Mouse (Mus musculus) ovary, postnatal 36 days (tissue): ENCODE data around the gene Nf1.
"Not testable (repeated sequence)": the region's sequence is repeated elsewhere in the genome, so short reads cannot be mapped to it uniquely, and the experiment has no call there.

Source experiments
- DNase-seq: peaks from one replicate; pipeline ENCODE4 v3.0.0; 2022; ENCODE audit warnings: low spot score, mixed read lengths

The Nf1 gene

DNA sequence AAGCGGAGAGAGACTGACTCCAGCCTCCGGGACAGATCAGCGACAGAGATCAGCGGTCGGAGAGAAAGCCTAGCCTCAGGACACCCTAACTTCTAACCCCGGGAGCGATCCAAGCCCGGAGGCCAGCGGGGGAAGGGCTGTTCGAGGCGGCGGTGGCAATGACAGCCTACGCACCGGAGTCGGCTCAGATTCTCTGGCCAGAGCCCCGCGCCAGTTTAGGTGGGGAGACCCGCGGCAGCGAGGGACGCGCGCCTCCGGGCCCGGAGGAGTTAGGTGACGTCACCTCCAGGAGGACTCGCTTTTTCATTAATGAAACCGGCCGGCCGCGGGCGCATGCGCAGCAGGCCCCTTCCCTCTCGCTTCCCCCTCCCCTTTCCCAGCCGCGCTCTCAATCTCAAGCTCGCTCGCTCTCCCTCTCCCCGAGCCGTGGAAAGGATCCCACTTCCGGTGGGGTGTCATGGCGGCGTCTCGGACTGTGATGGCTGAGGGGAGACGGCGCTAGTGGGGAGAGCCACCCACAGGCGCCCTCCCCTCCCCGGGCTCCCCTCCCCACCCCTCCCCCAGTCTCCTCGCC, at the start of gene Nf1:
Gene Nf1, plus strand, starts transcription at position 460 of the 574 bp plus-strand sequence.
- DNase-seq = peak; percentile 96

DNA sequence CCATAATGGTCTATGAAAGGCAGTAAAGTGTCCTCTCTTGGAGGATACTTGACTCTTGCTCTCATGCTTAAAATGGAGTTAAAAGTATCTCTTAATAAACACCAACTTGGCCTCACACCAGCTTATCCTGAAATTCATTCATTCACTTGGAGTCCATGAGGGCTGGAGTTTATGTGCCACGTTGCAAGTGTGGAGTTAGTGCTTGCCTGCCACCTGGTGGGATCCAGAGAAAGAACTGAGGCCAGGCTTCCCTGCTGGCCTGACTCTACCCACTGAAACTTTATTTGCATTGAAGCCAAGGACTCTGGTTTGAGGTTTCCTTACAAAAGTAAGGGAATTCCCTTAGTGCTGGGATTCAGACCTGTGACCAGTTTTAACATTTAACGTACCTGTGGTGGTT, 49.0 kb upstream of the Nf1 start:
- DNase-seq = peak; percentile 46

DNA sequence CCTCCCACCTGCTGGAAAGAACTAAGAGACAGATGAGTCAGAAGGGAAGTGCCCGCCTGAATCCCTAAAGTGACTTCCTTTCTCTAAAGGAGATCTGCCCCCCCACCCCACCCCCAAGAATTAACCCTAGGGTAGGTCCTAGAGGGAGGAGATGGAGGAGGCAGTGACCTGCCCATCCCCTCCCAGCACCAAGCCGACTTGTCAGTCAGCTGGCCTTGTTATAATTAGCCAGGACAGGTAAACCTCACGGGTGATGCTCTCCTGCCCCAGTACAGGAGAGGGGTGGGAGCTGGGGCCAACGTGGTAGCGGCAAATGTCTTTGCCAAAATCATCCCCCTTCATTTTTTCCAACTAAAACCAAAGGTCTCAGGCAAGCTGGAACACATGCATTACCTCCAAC, 47.8 kb upstream of the Nf1 start:
- no peak for DNase-seq

DNA sequence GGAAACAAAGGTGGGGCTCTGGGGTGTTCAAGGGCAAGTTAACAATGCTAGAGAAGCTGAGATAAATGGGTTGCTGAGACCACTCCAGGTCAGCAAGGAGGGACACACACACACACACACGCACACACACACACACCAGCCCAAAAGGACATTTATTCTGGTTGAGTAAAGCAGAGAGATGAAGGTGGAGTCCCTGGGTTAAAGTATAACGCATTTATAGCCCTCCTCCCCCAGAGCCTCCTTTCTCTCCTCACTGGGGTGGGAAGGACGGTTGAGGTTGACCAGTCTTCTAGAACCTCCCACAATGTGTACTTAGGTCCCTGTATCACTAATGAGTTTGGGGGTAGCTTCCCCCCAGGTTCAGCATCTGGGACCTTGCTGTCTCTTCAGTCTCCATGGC, 47.4 kb upstream of the Nf1 start:
- DNase-seq = no peak

DNA sequence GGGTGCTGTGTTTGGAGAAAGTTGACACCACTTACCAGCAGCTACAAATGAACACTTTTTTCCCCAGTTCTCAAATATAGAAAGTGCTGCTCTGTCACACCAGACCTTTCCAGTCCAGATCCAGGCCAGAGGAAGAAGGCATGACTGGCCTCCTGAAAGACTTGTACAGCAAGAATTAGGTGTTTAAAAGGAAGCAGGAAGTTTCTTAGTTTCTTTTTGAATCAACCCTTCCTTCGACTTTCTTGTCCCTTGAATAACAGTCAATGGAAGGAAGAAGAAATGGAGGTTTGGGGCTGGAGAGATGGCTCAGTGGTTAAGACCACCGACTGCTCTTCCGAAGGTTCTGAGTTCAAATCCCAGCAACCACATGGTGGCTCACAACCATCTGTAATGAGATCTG, 46.5 kb upstream of the Nf1 start:
- no peak for DNase-seq

DNA sequence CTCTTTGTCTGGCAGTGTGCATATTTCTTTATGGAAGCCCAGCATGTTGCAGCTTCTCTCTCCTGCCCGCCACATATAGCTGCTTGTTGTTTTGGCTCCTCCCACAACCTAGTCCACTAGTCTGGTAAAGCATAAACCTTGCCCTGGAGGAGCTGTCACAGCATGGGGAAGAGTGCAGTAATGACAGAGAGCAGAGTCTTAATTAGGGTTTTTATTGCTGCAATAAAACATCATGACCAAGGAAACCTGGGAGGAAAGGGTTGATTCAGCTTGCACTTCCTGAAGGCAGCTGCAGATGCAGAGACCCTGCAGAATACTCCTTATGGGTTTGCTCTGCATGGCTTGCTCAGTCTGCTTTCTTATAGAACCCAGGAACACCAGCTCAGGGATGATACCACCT, 45.5 kb upstream of the Nf1 start:
- no peak for DNase-seq

DNA sequence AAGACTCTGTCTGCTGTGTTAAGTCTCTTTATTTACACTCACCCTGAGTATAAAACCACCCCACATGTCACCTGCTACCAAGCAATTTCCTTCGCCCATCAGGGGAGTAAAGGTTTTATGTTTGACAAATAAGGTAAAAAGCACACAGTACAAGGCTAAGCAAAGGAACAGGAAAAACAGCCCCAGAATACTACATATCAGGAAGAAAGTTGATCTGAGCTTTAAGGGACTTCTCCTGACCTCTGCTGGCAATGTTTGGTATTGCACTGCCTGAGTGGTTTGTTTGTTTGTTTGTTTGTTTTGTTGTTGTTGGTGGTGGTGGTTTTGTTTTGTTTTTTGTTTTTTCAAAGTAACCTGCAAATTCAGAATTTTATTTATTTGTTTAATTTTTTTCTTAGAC, 43.3 kb upstream of the Nf1 start:
- DNase-seq = no peak

DNA sequence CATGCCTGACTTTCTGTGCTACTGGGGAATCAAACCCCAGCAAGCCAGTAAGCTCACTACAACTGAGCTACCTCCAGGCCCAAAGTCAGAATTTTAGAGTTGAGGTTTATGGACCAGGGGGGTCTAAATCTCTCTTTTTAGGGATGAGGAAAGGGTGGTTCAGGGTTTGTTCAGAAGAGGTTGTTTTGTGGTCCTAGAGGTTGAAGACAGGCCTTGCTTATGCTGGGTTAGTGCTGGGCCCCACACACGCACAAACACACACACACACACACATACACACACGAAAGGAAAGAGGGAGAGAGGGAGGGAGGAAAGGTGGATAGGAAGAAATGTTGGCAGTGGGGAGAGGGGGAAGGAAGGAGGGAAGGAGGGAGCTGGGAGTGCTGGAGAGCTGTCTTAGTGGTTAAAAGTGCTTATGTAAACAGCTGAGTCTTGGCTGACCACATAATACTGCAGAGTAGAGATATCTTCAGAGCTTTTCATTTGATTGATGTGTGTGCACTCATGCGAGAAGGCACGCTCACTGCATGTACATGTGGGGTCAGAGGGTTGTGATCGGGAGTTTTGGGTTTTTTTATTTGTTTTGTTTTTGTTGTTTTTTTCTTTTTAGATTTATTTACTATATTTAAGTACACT, 42.5 kb upstream of the Nf1 start, which contains the start of gene Gm9964:
Gene Gm9964, minus strand, starts transcription at position 51 of the 636 bp plus-strand sequence.
- no peak for DNase-seq

DNA sequence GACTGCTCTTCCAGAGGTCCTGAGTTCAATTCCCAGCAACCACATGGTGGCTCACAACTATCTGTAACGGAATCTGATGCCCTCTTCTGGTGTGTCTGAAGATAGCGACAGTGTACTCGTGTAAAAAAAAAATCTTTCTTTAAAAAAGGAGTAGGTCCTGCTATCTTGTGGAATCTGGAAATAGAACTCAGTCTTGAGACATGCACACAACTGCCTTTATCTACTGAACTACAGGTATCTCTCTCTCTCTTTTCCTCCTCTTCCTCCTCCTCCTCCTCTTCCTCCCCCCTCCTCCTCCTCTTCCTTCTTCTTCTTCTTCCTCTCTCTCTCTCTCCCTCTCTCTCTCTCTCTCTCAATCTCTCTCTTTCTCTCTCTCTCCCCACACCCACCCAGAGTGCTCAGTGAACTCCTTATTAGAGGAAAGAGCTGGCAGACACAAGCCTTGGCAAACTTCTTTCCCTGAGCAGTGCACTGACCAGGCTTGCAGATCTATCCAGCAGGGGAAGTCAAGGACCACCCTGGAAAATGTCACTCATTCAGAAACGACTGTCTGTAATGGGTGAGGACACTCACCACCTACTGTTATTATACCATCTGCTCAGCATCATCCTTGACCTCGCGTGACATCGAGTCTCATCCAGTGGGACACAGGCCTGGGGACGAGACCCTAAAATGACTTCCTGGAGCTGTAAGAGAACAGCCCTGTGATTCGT, 39.6 kb upstream of the Nf1 start:
- DNase-seq = no peak

DNA sequence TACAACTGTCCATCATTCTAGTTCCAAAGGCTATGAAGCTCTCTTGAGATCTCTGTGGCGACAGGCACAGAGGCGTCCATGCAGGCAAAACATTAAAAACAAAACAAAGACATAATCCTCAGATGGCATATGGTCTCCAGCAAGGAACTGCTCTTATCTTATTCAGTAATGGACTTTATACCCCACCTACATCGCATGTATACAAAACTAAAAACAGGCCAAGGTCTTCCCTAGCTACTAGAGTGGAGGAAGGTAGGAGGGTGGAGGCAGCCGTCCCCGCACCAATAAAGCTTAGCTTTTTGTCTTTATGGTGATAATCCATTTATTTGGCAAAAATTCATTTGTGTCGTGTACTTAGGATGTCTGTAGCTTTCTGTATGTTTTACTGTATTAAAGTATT, 36.4 kb upstream of the Nf1 start:
- DNase-seq = no peak

DNA sequence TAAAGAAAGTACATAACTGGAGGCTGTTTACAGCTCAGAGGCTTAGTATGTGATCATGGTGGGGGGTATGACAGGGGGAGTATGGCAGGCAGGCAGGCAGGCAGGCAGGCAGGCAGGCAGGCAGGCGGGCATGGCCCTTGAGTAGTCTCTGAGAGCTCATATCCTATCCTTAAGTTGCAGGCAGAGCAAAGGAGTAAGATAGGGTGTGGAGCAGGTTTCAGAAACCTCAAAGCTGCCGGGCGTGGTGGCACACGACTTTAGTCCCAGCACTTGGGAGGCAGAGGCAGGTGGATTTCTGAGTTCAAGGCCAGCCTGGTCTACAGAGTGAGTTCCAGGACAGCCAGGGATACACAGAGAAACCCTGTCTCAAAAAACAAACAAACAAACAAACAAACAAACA, 35.2 kb upstream of the Nf1 start:
- not testable (repeated sequence) for DNase-seq

DNA sequence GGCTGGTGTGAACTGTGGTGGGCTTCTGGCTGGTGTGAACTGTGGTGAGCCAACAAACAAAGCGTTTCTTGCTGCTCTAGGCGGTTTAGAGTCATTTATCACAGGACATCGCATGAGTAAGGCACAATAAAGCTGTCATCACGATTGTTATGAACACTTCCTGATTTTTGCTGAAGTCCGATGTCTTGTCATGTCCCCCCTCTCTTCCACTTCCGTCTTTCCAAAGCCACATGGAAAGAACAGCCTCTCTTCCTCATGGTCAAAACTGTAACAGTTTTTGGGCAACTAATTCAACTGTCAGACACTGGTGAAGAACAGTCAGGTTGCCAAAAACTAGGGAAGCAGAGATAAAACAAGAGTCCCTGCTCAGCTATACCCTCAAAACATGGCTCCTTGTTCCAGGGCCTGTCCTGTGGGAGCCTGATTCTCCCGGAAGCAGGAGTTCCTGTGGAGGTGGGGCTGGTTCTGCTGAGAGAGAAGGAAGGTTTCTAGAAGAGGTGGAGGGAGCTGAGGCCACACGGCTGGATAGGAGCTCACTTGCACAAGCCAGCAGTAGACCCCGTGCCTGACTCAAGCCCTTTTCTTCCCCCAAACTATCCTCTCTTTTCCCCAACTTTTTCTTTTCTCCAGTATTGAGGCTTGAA, 33.7 kb upstream of the Nf1 start:
- no peak for DNase-seq

DNA sequence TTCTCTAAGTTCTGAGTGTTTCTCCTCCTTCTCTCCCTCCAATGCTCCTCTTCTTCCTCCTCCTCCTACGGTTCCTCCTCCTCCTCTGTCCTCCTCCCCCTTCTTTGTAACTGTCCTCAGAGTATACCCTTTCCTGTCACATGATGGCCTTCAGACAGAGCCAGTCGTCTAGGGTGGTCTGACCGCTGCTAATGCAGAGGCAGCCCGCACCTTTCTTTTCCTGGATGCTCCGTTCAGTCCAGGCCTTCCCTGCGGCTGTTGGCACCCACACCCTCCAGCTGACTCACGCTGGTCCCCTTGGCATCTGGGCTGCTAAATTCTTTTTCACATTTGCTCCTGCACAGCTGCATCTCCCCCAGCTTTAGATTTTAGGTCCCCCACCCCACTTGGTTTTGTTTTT, 33.0 kb upstream of the Nf1 start:
- peak; percentile 32 for DNase-seq

DNA sequence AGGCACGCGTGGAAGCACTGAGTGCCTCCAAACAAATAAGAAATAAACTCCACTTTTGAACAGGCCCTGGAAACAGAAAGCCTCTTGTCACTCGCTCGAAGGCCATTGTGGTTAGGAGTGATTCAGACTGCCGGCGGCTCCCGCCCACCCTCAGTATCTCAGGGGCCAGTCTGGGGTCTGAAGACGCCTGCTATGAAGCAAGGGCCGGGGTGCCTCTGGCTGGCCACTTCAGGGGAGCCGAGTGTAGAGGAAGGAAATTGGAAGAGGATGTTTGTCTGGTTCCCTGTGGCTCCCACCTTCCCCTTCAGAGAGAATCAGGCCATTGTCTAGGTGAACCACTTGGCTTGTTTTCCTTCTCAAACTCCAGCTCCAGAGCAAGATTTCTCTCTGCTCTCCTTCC, 32.5 kb upstream of the Nf1 start:
- DNase-seq = peak; percentile 17

DNA sequence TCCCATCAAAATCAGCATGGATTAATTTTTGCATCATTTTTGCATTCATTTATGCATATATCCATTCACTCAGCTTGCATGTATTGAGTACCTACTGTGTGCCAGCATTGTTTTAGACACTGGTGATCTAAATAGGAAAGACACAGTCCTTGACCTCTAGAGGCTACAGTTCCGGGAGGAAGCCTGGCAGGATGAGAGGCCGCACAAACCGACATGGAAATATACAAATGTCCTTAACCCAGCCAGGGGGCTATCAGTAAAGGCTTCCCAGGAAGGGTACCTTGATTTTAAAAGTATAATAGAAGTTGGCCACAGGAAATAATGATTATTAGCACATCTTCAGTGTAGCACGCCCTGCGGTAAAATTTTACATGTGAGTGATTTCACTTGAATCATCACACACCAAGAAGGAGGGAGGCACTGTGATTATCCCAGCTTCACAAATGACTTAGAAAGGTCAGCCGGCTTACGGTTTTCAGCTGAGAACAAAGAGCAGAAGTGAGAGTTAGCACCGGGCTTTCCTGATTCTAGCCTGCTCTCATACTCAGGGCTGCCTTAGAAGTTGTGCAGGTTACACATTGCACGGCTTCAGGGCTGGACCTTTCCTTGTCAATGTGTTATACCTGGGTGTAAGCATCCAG, 31.8 kb upstream of the Nf1 start:
- DNase-seq = no peak

DNA sequence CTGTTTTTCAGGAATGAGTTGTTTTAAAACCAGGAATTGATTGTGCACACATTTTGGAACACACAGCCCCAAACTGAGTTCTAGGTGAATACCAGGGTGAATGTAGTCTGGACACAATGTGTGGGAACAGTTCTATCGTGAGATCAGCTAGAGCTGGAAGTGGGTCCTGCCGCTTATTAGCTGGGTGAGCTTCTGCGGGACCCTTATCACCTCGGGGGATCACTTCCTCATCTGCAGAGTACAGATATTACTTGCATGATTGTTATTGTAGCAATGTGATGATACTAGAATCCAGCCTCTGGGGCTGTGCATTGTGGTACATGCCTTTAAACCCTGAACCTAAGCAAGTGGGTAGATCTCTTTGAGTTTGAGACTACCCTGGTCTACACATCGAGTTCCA, 29.0 kb upstream of the Nf1 start:
- no peak for DNase-seq

DNA sequence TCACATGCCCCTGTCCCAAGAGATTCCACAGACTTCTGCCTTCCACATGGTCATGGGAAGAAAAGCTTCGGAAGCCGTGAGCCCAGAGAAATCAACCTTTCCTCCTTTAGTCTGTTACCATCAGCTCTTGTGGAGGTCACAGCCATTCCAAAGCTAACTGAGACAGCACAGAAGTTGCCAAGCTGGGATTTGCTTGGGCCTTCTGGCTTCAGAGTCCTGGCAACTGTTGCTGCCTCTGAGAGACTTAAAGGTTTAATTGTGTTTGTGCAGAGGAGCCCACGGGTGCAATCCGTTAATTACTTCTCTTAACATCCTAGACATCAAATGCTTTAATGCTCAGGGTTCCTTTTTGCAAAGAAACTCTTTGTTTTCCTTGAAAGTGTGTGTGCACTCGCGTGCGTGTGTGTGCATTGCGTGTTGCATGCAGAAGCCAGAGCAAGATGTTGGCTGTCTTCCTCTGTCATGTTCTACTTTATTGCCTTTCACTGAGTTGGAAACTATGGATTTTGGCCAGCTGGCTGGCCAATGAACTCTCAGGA, 22.6 kb upstream of the Nf1 start:
- DNase-seq = no peak

DNA sequence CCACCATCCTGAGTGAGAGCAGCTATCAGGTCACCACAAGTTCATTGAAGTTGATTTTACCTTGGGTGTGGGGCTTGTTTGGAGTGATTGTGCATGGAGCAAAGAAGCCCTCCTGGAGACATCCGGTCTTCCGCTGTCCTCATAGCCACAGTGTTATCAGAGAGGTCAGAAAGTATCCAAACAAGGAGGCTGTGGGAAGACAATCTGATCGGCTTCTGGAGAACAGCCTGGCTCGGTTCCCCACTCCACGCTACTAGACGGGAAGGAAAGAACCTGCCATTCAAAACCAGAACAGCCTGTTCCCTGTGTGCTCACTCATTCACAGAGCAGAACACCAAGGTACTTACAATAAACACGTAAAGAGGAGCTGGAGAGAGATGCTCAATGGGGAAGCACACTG, 19.7 kb upstream of the Nf1 start:
- DNase-seq = no peak

DNA sequence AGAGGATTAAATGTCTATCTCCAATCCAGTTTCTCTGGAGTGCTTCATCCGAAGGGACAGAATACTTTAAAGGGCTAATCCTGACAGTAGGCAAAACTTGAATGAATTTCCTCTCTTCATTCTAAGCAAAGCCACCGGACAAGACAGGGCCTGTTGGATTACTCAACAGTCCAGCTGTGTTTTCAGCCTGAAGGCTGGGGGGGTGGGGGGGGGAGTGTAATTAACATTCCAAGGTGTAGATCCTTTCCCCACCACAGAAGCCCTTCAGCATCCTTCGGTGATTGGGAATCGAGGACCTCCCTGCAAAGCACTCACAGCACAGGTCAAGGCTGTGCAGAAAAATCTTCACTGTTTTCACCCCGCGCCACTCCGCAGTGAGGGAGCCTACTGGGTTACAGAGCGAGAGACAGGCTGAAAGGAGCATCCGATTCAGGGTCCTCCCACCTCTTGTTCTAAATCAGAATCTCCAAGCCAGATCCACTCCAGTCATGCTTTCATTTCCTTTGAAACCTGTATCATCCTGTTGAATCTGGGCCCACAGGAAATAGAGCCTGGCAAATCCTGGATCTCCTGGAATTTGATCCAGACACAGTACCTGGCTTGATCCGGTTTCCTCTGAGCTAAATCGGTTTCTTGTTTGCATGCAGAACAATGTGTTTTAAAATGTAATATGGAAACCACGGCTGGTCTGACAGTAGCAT, 15.4 kb upstream of the Nf1 start:
- no peak for DNase-seq

DNA sequence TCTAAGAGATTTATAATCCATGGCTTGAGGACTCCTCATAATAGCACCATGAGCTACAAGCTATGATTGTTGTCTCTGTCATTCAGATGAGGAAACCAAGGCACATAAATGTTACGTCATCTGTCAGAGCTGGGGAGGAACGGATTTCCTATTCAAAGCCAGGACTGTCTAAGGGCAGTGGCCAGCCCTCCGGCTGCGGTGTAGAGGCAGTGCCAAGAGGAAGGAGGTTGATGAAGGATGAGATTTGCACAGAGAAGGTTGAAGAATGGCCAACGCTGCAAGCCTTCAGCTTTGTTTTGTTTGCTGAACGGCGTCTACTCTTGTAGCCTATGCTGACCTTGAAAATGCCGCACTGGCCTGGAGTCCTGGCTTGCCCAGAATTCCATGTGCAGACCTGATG, 13.8 kb upstream of the Nf1 start:
- DNase-seq = no peak

DNA sequence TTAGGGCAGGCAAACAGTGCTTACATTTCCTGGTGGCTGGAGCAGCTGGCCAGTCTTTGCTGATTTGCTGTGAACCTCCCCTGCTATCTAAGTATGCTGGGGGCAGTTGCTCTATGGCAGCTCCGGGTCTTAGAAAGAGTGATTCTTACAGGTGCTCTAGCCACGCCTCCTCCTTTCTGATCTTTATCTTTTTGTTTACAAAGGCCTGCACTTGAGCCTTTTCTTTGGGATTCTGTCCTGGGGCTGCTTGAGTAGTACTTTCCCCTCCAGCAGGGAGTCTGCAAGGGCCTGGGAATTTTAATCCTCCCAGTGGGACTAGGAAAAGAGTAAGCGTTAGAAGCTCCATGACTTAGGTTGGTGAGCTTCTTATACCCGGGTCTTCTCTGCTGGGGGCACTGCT, 12.4 kb upstream of the Nf1 start:
- DNase-seq = no peak

DNA sequence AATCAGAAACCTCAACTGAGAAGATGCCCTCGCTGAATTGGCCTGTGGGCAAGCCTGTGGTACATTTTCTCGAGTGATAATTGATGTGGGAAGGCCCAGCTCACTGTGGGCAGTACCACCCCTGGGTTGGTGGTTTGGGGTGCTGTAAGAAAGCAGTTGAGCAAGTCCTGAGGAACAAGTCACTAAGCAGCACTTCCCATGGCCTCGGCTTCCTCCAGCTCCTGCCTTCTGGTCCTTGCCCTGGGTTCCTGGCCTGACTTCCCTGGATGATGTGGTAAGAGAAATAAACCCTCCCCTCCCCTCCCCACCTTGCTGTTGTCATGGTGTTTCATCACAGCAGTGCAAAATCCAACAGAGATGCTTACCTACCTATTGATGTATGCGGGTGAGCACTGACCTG, 11.4 kb upstream of the Nf1 start:
- DNase-seq = no peak
